In the genomic region with DNA sequence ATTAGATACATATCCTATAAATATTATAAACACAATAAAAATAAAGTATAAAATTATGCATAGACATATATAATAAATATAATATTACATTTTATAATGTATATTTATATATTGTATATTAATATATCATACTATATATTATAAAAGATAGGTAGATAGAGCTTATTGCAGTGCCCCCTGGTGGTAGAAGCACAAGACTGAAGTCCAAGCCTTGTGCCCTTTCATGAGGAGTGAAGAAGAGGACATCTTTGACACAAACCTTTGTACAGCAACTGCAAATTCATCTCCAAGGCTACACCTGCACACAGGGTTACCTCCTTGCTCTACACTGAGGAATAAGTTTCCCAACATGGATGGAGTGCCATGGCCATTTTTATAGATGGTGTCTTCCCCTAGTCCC, we compare ENCODE assay signal across 9 mouse cellular contexts. TPM values are rescaled to one million over a fixed set of nuclear protein-coding genes. Genes with fewer than 3 reads are reported as not detected.
DNase-seq lines count a peak whose midpoint lies in the region; ATAC-seq and TF ChIP-seq lines count a peak whose summit lies in the region.
"Had no signal": no experiment of that assay in that cellular context is flagged by ENCODE, and none has a peak within 500 bp of the region (broad histone marks: within the 10 kb centered on the region; RNA-seq: fewer than 3 reads in every experiment).

No protein-coding gene starts in this region.

- H3K9ac ChIP-seq in neural tube, embryonic 11.5 days (ENCODE audit: low read length): no peak overlapping the region
- no peak overlapping the region for H3K9ac ChIP-seq in neural tube, embryonic 15.5 days (replicated peaks)
- H3K9ac ChIP-seq in lung, embryonic 14.5 days: no peak overlapping the region

- H3K4me2 ChIP-seq in neural tube, embryonic 11.5 days (ENCODE audit: low read depth): no peak overlapping the region
- no peak overlapping the region for H3K4me2 ChIP-seq in neural tube, embryonic 15.5 days
- no peak overlapping the region for H3K4me2 ChIP-seq in lung, embryonic 14.5 days

- no peak overlapping the region for H3K27ac ChIP-seq in neural tube, embryonic 11.5 days (ENCODE audit: low read depth, low read length)
- H3K27ac ChIP-seq in neural tube, embryonic 15.5 days (replicated peaks): no peak overlapping the region
- no peak overlapping the region for H3K27ac ChIP-seq in lung, embryonic 14.5 days (ENCODE audit: low read depth)

- no peak overlapping the region for H3K4me3 ChIP-seq in neural tube, embryonic 11.5 days (ENCODE audit: low read depth, low read length)
- no peak overlapping the region for H3K4me3 ChIP-seq in neural tube, embryonic 15.5 days (replicated peaks)
- H3K4me3 ChIP-seq in lung, embryonic 14.5 days (ENCODE audit: low read depth, low read length): no peak overlapping the region

- no peaks in the 10 kb centered on the region for H3K4me1 ChIP-seq in neural tube, embryonic 11.5 days (ENCODE audit: control insufficient read depth, insufficient read depth, low read length)
- H3K4me1 ChIP-seq in neural tube, embryonic 15.5 days: no peaks in the 10 kb centered on the region
- H3K4me1 ChIP-seq in lung, embryonic 14.5 days (ENCODE audit: insufficient read depth): no peaks in the 10 kb centered on the region

- no peaks in the 10 kb centered on the region for H3K36me3 ChIP-seq in neural tube, embryonic 11.5 days (ENCODE audit: control insufficient read depth, insufficient read depth, low read length)
- H3K36me3 ChIP-seq in neural tube, embryonic 15.5 days: no peaks in the 10 kb centered on the region
- no peaks in the 10 kb centered on the region for H3K36me3 ChIP-seq in lung, embryonic 14.5 days (ENCODE audit: insufficient read depth)

- no peaks in the 10 kb centered on the region for H3K27me3 ChIP-seq in neural tube, embryonic 11.5 days (ENCODE audit: control insufficient read depth, insufficient read depth, low read length)
- H3K27me3 ChIP-seq in neural tube, embryonic 15.5 days (replicated peaks): no peaks in the 10 kb centered on the region
- H3K27me3 ChIP-seq in lung, embryonic 14.5 days (ENCODE audit: insufficient read depth, low read length): no peaks in the 10 kb centered on the region

- no peak for ATAC-seq in neural tube, embryonic 11.5 days (ENCODE audit: insufficient read depth, low FRiP score, low TSS enrichment)
- ATAC-seq in neural tube, embryonic 15.5 days (ENCODE audit: low FRiP score): no peak
- ATAC-seq in lung, embryonic 14.5 days (ENCODE audit: insufficient read depth): no peak

- DNase-seq in frontal cortex, postnatal 25 days (ENCODE audit: low spot score in 2 of 2): peak; percentile 20 to 35
- DNase-seq in frontal cortex, postnatal 10 days (ENCODE audit: low spot score in 2 of 2): no peak
- peak; percentile 58 for DNase-seq in neural tube, embryonic 11.5 days (ENCODE audit: low spot score)
- peak; percentile 62 for DNase-seq in brain, embryonic 14.5 days (ENCODE audit: low read depth)
- DNase-seq in gastrocnemius, postnatal 14 days: peak; percentile 34
- peak; percentile 79 for DNase-seq in lung, embryonic 14.5 days
- DNase-seq in thymus, postnatal 14 days: peak; percentile 70

- H3K9me3 ChIP-seq in neural tube, embryonic 11.5 days (ENCODE audit: control insufficient read depth, low read length): no peaks in the 10 kb centered on the region
- H3K9me3 ChIP-seq in neural tube, embryonic 15.5 days (replicated peaks): no peaks in the 10 kb centered on the region
- no peaks in the 10 kb centered on the region for H3K9me3 ChIP-seq in lung, embryonic 14.5 days (ENCODE audit: low read depth, low read length)

- TF ChIP-seq POLR2A in brain, embryonic 14.5 days (IDR thresholded peaks at IDR 0.05; ENCODE audit: borderline replicate concordance, extremely low read depth, insufficient read depth, insufficient read length, poor library complexity, severe bottlenecking): no peak

- intact Hi-C loops in gastrocnemius, postnatal 14 days (cut with DNase I; ENCODE audit: low total_unique reads): loop anchor here (5.0 kb wide), 1 partner anchor 173 kb away; no protein-coding TSS in a partner anchor

- TF ChIP-seq CTCF in brain, embryonic 14.5 days (IDR thresholded peaks at IDR 0.05; ENCODE audit: borderline replicate concordance, extremely low read depth, insufficient read depth, insufficient read length): peak; percentile 49; the same call in 1 of the 2 replicates
- TF ChIP-seq CTCF in lung, embryonic 14.5 days (IDR thresholded peaks at IDR 0.05; ENCODE audit: low read depth): peak; percentile 62

RNA-seq across cellular contexts. Expression of gene Cfap97d2, which starts 20.0 kb away (rescaled TPM):
- 0.38 and 0.52 TPM in 2 replicates for polyA plus RNA-seq in neural tube, embryonic 11.5 days (2014; fragmentation: Nextera tagmentation; extraction: Ambion mirVana)
- 0.83 and 1.4 TPM in 2 replicates for polyA plus RNA-seq in neural tube, embryonic 15.5 days (2015; fragmentation: Nextera tagmentation; extraction: Ambion mirVana)
- 1.8 and 2.0 TPM in 2 replicates for polyA plus RNA-seq in brain, embryonic 14.5 days (2012; rRNA removed)
- total RNA-seq in gastrocnemius, postnatal 14 days (2021): not detected
- polyA plus RNA-seq in lung, embryonic 14.5 days (2014; fragmentation: Nextera tagmentation; extraction: Ambion mirVana): 0.37 TPM in 1 of 2 replicates, not detected in the other
- polyA plus RNA-seq: heart, embryonic 16.5 days had no signal

RNA-seq across cellular contexts. Expression of gene Cdc16, which starts 31.8 kb away (rescaled TPM):
- 255 and 261 TPM in 2 replicates for polyA plus RNA-seq in neural tube, embryonic 11.5 days (2014; fragmentation: Nextera tagmentation; extraction: Ambion mirVana)
- 138 and 149 TPM in 2 replicates for polyA plus RNA-seq in neural tube, embryonic 15.5 days (2015; fragmentation: Nextera tagmentation; extraction: Ambion mirVana)
- polyA plus RNA-seq in brain, embryonic 14.5 days (2012; rRNA removed): 123 and 136 TPM in 2 replicates
- 10 to 100 TPM; 34.7 to 36.8 TPM for total RNA-seq in gastrocnemius, postnatal 14 days (2021)
- polyA plus RNA-seq in lung, embryonic 14.5 days (2014; fragmentation: Nextera tagmentation; extraction: Ambion mirVana): 260 and 265 TPM in 2 replicates

RNA-seq across cellular contexts. Expression of gene Rasa3, which starts 48.3 kb away (rescaled TPM):
- polyA plus RNA-seq in neural tube, embryonic 11.5 days (2014; fragmentation: Nextera tagmentation; extraction: Ambion mirVana): 30.5 and 31.3 TPM in 2 replicates
- polyA plus RNA-seq in neural tube, embryonic 15.5 days (2015; fragmentation: Nextera tagmentation; extraction: Ambion mirVana): 38.8 and 39.3 TPM in 2 replicates
- 25.2 and 33.3 TPM in 2 replicates for polyA plus RNA-seq in brain, embryonic 14.5 days (2012; rRNA removed)
- 10 to 100 TPM; 18.5 to 18.8 TPM for total RNA-seq in gastrocnemius, postnatal 14 days (2021)
- polyA plus RNA-seq in lung, embryonic 14.5 days (2014; fragmentation: Nextera tagmentation; extraction: Ambion mirVana): 41.7 and 48.1 TPM in 2 replicates

RNA-seq across cellular contexts. Expression of gene Upf3a, which starts 59.7 kb away (rescaled TPM):
- 38.5 and 38.8 TPM in 2 replicates for polyA plus RNA-seq in neural tube, embryonic 11.5 days (2014; fragmentation: Nextera tagmentation; extraction: Ambion mirVana)
- polyA plus RNA-seq in neural tube, embryonic 15.5 days (2015; fragmentation: Nextera tagmentation; extraction: Ambion mirVana): 41.7 and 42.5 TPM in 2 replicates
- 20.3 and 26.6 TPM in 2 replicates for polyA plus RNA-seq in brain, embryonic 14.5 days (2012; rRNA removed)
- total RNA-seq in gastrocnemius, postnatal 14 days (2021): 10 to 100 TPM; 11.2 to 11.5 TPM
- polyA plus RNA-seq in lung, embryonic 14.5 days (2014; fragmentation: Nextera tagmentation; extraction: Ambion mirVana): 50.4 and 51.7 TPM in 2 replicates

Comparison
In these comparisons a context has a peak if more than half of its experiments do, and no peak if none do; other contexts are left out.
1. DNase-seq: peak in frontal cortex, postnatal 25 days (2 of 2), neural tube, embryonic 11.5 days (single experiment), brain, embryonic 14.5 days (single experiment), gastrocnemius, postnatal 14 days (single experiment), lung, embryonic 14.5 days (single experiment) and thymus, postnatal 14 days (single experiment); none in frontal cortex, postnatal 10 days (0 of 2).